15 mouse cellular contexts compared by ENCODE assay signal in genomic region chr3:61466641-61467040, GRCm38 (mm10).
A peak's percentile ranks its signal among the peaks of the same experiment; 100 is the strongest.
DNase-seq lines count a peak whose midpoint lies in the region; ATAC-seq lines count a peak whose summit lies in the region.
"Had no signal": no experiment of that assay in that cellular context is flagged by ENCODE, and none has a peak within 500 bp of the region (broad histone marks: within the 10 kb centered on the region; RNA-seq: fewer than 3 reads in every experiment).

No protein-coding gene starts in this region.

- DNase-seq in adrenal gland, adult 2 months = peak; percentile 29
- no peak for DNase-seq in adrenal gland, postnatal 25 days
- DNase-seq in frontal cortex, postnatal 25 days (ENCODE audit: low spot score in 2 of 2) = no peak
- peak; percentile 13 to 22 for DNase-seq in adrenal gland, postnatal 36 days
- no peak for DNase-seq in limb, embryonic 10.5 days (ENCODE audit: low spot score)
- no peak for DNase-seq in neural tube, embryonic 10.5 days (ENCODE audit: extremely low spot score, low spot score)
- DNase-seq: cerebellum, adult 11-12 months; cerebellum, adult 9-10 months; gastrocnemius, postnatal 36 days; kidney, adult 11 months had no signal

- no peaks in the 10 kb centered on the region for H3K36me3 ChIP-seq in limb, embryonic 10.5 days
- H3K36me3 ChIP-seq: embryonic facial prominence, embryonic 13.5 days; heart, embryonic 10.5 days had no signal

- H3K4me1 ChIP-seq in limb, embryonic 10.5 days = no peaks in the 10 kb centered on the region
- H3K4me1 ChIP-seq: embryonic facial prominence, embryonic 13.5 days; forebrain, embryonic 13.5 days; heart, embryonic 10.5 days had no signal

- H3K27me3 ChIP-seq in limb, embryonic 10.5 days (ENCODE audit: low read depth, poor library complexity, severe bottlenecking) = no peaks in the 10 kb centered on the region
- H3K27me3 ChIP-seq: embryonic facial prominence, embryonic 13.5 days; forebrain, embryonic 13.5 days had no signal

- ATAC-seq in frontal cortex, adult (ENCODE audit: low TSS enrichment) = peak; percentile 59

- 90% methylated on average over 2 of the region's 2 CpGs for WGBS in limb, embryonic 10.5 days

- no peak overlapping the region for H3K27ac ChIP-seq in limb, embryonic 10.5 days
- H3K27ac ChIP-seq: embryonic facial prominence, embryonic 13.5 days; forebrain, embryonic 13.5 days; heart, embryonic 10.5 days; hindbrain, embryonic 14.5 days had no signal

- no peak overlapping the region for H3K4me3 ChIP-seq in limb, embryonic 10.5 days
- H3K4me3 ChIP-seq: embryonic facial prominence, embryonic 13.5 days; forebrain, embryonic 13.5 days; heart, embryonic 10.5 days had no signal

- H3K9me3 ChIP-seq in limb, embryonic 10.5 days (replicated peaks) = no peaks in the 10 kb centered on the region
- H3K9me3 ChIP-seq: embryonic facial prominence, embryonic 13.5 days; forebrain, embryonic 13.5 days; heart, embryonic 10.5 days had no signal

Comparison
In these comparisons a context has a peak if more than half of its experiments do, and no peak if none do; other contexts are left out.
1. DNase-seq: peak in adrenal gland, adult 2 months (single experiment) and adrenal gland, postnatal 36 days (2 of 2); none in adrenal gland, postnatal 25 days (single experiment), frontal cortex, postnatal 25 days (0 of 2), limb, embryonic 10.5 days (single experiment) and neural tube, embryonic 10.5 days (single experiment).